Mouse (Mus musculus) G1E (cell line): ENCODE results near the gene Gpr35.
"Not testable (repeated sequence)": the region's sequence is repeated elsewhere in the genome, so short reads cannot be mapped to it uniquely, and the experiment has no call there.

Source experiments
- CTCF ChIP-seq: IDR thresholded peaks from 2 replicates; pipeline ENCODE4 v1.5.1; 2012; ENCODE audit warnings: low read depth, low read length, inconsistent platforms, mixed read lengths
- GATA1 ChIP-seq: IDR thresholded peaks from 2 replicates; pipeline ENCODE4 v1.6.1; 2012; ENCODE audit warnings: borderline replicate concordance, low read length, inconsistent platforms, mixed read lengths
- GATA2 ChIP-seq: IDR thresholded peaks from 2 replicates; pipeline ENCODE4 v1.6.1; 2012; ENCODE audit warnings: low read depth, low read length, inconsistent platforms, borderline replicate concordance
- POLR2AphosphoS5 ChIP-seq: IDR thresholded peaks from 2 replicates; pipeline ENCODE4 v1.6.1; 2012; ENCODE audit warnings: low read depth, low read length, inconsistent platforms; ENCODE audit not compliant: insufficient replicate concordance
- TAL1 ChIP-seq: conservative IDR thresholded peaks from 2 replicates; pipeline ENCODE4 v1.6.1; 2012; ENCODE audit warnings: low read depth, low read length, inconsistent platforms, mixed read lengths

DNA sequence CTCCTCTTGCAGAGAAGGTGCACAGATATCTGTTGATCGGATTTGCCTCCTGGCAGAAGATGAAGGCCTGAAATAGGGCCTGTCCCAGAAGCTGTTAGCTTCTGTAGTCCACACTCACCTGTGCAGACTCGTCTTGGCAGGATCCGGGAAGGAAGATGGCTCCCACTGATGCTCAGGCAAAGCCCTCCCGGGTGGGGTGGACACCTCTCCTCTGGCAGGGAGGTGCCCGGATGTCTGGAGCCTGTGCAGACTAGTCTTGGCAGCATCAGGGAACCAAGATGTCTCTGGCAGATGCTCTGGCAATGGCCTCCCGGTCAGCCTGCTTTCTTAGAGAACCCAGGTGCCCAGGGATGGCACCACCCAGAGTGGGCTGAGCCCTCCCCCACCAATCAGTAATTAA is 20.1 kb downstream of the Gpr35 start:
- not testable (repeated sequence) for TF ChIP-seq TAL1, GATA2, CTCF, POLR2AphosphoS5, GATA1
